Mouse (Mus musculus): ENCODE measurements around the gene Tlk2. TPM values are rescaled to one million over a fixed set of nuclear protein-coding genes. Genes with fewer than 3 reads are reported as not detected.
"Not testable (repeated sequence)": the region's sequence is repeated elsewhere in the genome, so short reads cannot be mapped to it uniquely, and the experiment has no call there.

Gene Tlk2
- polyA plus RNA-seq (2012; rRNA removed): 90.1 and 92.2 TPM in 2 replicates

DNA sequence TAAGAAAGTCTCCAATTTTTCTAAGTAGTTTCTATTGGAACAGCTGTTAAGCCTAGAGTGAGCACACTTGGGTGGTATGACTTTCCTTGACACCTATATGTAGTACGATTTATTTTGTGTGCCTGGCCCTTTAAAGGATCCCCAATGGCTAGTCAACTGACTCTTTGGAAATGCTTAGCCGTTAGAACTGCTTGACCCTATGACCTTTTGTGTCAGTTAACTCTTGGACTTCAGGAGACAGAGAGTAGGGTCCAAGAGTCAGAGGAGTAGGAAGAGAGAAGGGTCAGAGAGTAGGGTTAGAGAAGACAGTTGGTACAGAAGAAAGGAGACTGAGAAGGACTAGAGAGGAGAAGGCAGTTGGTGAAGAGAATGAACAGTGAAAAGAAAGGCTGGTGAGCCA lies at the start of gene Tlk2:
Gene Tlk2 (plus strand): TSS at position 292 of the 400 bp plus-strand sequence.
- Histone ChIP-seq H3K4me1 (ENCODE audit: control insufficient read depth, insufficient read depth, low read length) (peaks cover 8% of the 10 kb centered on the region; the same call in 1 of the 2 replicates), H3K27ac (ENCODE audit: control insufficient read depth, insufficient read depth, low read depth, low read length) (peak within 1 kb of the TSS; percentile 89), H3K36me3 (ENCODE audit: control insufficient read depth, insufficient read depth, low read length) (peaks cover 4% of the 10 kb centered on the region), H3K4me3 (ENCODE audit: control insufficient read depth, low read depth, low read length) (peak within 1 kb of the TSS; percentile 99), H3K27me3 (ENCODE audit: control insufficient read depth, insufficient read depth, low read length) (no peaks in the 10 kb centered on the region)
- TF ChIP-seq POLR2A (IDR thresholded peaks at IDR 0.05; ENCODE audit: control insufficient read depth, low read depth, low read length): no peak
- TF ChIP-seq CTCF (IDR thresholded peaks at IDR 0.05; ENCODE audit: control insufficient read depth, insufficient read depth, insufficient replicate concordance, low read depth, low read length): no peak

GRCm38 (mm10) chr11:105135692-105136091 lies 42.9 kb upstream of the Tlk2 start:
- Histone ChIP-seq H3K27ac (ENCODE audit: control insufficient read depth, insufficient read depth, low read depth, low read length) (no peak overlapping the region), H3K4me1 (ENCODE audit: control insufficient read depth, insufficient read depth, low read length) (no peaks in the 10 kb centered on the region), H3K4me3 (ENCODE audit: control insufficient read depth, low read depth, low read length) (no peak overlapping the region), H3K27me3 (ENCODE audit: control insufficient read depth, insufficient read depth, low read length) (no peaks in the 10 kb centered on the region), H3K36me3 (ENCODE audit: control insufficient read depth, insufficient read depth, low read length) (peaks cover 6% of the 10 kb centered on the region)
- TF ChIP-seq POLR2A (IDR thresholded peaks at IDR 0.05; ENCODE audit: control insufficient read depth, low read depth, low read length) (no peak), CTCF (IDR thresholded peaks at IDR 0.05; ENCODE audit: control insufficient read depth, insufficient read depth, insufficient replicate concordance, low read depth, low read length) (no peak)

GRCm38 (mm10) chr11:105137255-105137654 lies 41.4 kb upstream of the Tlk2 start:
- not testable (repeated sequence) for H3K4me1 ChIP-seq (ENCODE audit: control insufficient read depth, insufficient read depth, low read length); H3K27me3 ChIP-seq (ENCODE audit: control insufficient read depth, insufficient read depth, low read length); H3K4me3 ChIP-seq (ENCODE audit: control insufficient read depth, low read depth, low read length); H3K36me3 ChIP-seq (ENCODE audit: control insufficient read depth, insufficient read depth, low read length); H3K27ac ChIP-seq (ENCODE audit: control insufficient read depth, insufficient read depth, low read depth, low read length)

DNA sequence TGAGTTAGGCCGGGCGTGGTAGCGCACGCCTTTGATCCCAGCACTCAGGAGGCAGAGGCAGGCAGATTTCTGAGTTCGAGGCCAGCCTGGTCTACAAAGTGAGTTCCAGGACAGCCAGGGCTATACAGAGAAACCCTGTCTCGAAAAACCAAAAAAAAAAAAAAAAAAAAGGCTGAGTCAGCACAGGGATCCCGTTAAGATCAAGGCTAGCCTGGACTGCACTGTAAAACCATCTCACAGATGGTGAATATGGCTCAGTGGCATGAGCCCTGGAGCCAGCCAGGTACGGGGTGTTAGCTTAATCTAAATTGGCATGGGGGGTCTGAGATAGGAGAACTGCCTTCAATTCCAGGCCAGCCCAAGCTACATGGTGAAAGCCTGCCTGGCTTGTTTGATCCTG lies 38.1 kb upstream of the Tlk2 start:
- H3K4me1 ChIP-seq (ENCODE audit: control insufficient read depth, insufficient read depth, low read length); H3K27me3 ChIP-seq (ENCODE audit: control insufficient read depth, insufficient read depth, low read length); H3K36me3 ChIP-seq (ENCODE audit: control insufficient read depth, insufficient read depth, low read length); H3K27ac ChIP-seq (ENCODE audit: control insufficient read depth, insufficient read depth, low read depth, low read length); H3K4me3 ChIP-seq (ENCODE audit: control insufficient read depth, low read depth, low read length): not testable (repeated sequence)

DNA sequence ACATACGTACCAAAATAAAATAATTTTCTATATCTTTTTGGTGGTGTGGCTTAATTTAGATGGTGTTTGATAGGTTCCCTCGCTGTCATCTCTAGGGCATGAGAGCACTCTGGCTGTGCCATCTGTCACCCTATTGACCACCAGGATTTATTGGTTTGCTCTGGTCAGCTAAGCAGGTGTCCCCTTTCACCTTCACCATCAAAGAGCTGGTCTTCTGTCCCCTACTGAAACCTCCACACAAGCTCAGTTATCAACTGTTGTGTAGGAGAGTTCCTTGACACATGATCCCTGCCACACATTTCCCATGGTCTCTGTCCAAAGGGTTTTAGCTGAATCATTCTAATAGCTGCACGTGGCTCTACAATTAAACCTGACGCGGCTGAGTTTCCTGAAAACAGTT lies 37.5 kb upstream of the Tlk2 start:
- no peak for TF ChIP-seq POLR2A (IDR thresholded peaks at IDR 0.05; ENCODE audit: control insufficient read depth, low read depth, low read length)
- TF ChIP-seq CTCF (IDR thresholded peaks at IDR 0.05; ENCODE audit: control insufficient read depth, insufficient read depth, insufficient replicate concordance, low read depth, low read length): no peak
- Histone ChIP-seq H3K27ac (ENCODE audit: control insufficient read depth, insufficient read depth, low read depth, low read length) (no peak overlapping the region), H3K4me3 (ENCODE audit: control insufficient read depth, low read depth, low read length) (no peak overlapping the region), H3K4me1 (ENCODE audit: control insufficient read depth, insufficient read depth, low read length) (no peaks in the 10 kb centered on the region), H3K27me3 (ENCODE audit: control insufficient read depth, insufficient read depth, low read length) (no peaks in the 10 kb centered on the region), H3K36me3 (ENCODE audit: control insufficient read depth, insufficient read depth, low read length) (peaks cover 3% of the 10 kb centered on the region; the same call in 1 of the 2 replicates)

DNA sequence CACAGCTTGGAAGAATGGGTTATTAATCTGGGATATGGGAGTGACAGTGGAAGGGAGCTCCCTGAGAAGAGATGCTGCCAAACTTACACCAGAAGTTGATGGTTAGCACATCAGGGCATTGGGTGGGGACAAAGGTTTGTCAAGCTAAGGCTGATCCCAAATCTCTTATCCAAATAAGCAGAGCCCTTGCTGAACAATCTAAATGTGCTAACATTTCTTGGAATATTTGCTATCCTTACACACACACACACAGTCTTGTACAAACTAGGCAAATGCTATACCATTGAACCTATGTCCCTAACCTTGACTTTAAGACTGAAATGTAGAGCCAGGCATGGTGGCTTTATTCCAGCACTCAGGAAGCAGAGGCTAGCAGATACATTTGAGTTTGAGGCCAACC lies 35.0 kb upstream of the Tlk2 start:
- Histone ChIP-seq H3K4me3 (ENCODE audit: control insufficient read depth, low read depth, low read length) (no peak overlapping the region), H3K4me1 (ENCODE audit: control insufficient read depth, insufficient read depth, low read length) (no peaks in the 10 kb centered on the region), H3K36me3 (ENCODE audit: control insufficient read depth, insufficient read depth, low read length) (no peaks in the 10 kb centered on the region; the same call in 1 of the 2 replicates), H3K27me3 (ENCODE audit: control insufficient read depth, insufficient read depth, low read length) (no peaks in the 10 kb centered on the region), H3K27ac (ENCODE audit: control insufficient read depth, insufficient read depth, low read depth, low read length) (no peak overlapping the region)
- no peak for TF ChIP-seq POLR2A (IDR thresholded peaks at IDR 0.05; ENCODE audit: control insufficient read depth, low read depth, low read length)

DNA sequence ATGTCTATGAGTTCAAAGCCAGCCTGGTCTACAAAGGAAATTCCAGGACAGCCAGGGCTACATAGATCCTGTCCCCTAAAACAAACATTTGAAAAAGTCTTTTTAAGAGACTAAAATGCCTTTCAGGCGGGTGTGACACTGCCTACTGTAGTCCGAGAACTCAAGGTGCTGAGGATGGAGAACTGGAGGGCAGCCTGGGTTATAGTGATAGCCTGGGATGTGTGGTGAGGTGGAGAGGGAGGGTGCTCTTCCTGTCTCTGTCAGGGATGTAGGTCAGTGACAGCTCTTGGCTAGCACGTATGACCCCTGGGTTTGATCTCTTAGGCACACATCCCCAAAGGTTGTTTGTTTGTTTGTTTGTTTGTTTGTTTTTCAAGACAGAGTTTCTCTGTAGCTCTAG lies 34.5 kb upstream of the Tlk2 start:
- no peak for TF ChIP-seq CTCF (IDR thresholded peaks at IDR 0.05; ENCODE audit: control insufficient read depth, insufficient read depth, insufficient replicate concordance, low read depth, low read length)
- no peak for TF ChIP-seq POLR2A (IDR thresholded peaks at IDR 0.05; ENCODE audit: control insufficient read depth, low read depth, low read length)
- H3K27ac ChIP-seq (ENCODE audit: control insufficient read depth, insufficient read depth, low read depth, low read length): no peak overlapping the region
- no peak overlapping the region for H3K4me3 ChIP-seq (ENCODE audit: control insufficient read depth, low read depth, low read length)
- H3K4me1 ChIP-seq (ENCODE audit: control insufficient read depth, insufficient read depth, low read length): no peaks in the 10 kb centered on the region
- no peaks in the 10 kb centered on the region for H3K27me3 ChIP-seq (ENCODE audit: control insufficient read depth, insufficient read depth, low read length)
- H3K36me3 ChIP-seq (ENCODE audit: control insufficient read depth, insufficient read depth, low read length): no peaks in the 10 kb centered on the region; the same call in 1 of the 2 replicates

DNA sequence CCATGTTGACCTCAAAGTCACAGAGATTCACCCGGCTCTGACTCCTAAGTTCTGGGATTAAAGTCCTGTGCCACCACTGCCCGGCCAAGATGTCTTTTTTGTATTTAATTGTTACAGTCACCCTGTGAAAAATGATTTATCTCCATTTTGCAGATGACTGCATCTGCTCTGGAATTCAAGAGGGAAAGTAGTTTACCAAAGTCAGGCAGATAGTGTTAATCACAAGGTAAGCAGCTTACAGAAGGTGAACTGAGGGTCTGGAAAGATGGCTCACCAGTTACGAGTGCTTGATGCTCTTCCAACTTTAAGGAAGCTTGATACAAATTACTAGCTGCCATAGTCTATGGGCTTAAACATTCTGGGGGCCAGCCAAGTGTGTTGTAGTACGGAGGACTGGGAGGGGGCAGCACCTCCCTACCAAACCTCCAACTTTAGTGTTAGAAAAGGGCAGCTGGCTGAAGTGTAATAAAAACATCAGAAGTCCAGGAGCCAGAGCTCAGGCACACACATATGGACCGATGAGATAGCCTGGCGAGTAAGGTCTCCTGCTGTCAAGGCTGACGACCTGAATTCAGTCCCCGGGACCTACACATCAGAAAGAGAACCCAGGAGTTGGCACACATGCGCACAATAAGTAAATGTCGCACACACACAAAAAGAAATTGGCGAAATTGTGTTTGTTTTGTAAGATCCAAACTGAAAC lies 33.9 kb upstream of the Tlk2 start:
- Histone ChIP-seq H3K4me1 (ENCODE audit: control insufficient read depth, insufficient read depth, low read length) (no peaks in the 10 kb centered on the region), H3K4me3 (ENCODE audit: control insufficient read depth, low read depth, low read length) (no peak overlapping the region), H3K36me3 (ENCODE audit: control insufficient read depth, insufficient read depth, low read length) (no peaks in the 10 kb centered on the region), H3K27me3 (ENCODE audit: control insufficient read depth, insufficient read depth, low read length) (no peaks in the 10 kb centered on the region), H3K27ac (ENCODE audit: control insufficient read depth, insufficient read depth, low read depth, low read length) (no peak overlapping the region)
- no peak for TF ChIP-seq CTCF (IDR thresholded peaks at IDR 0.05; ENCODE audit: control insufficient read depth, insufficient read depth, insufficient replicate concordance, low read depth, low read length)
- TF ChIP-seq POLR2A (IDR thresholded peaks at IDR 0.05; ENCODE audit: control insufficient read depth, low read depth, low read length): no peak
